In genomic region chr6:53220784-53221667, GRCm38 (mm10) we compare ENCODE assay signal across 10 mouse cellular contexts.
A peak's percentile ranks its signal among the peaks of the same experiment; 100 is the strongest.
DNase-seq lines count a peak whose midpoint lies in the region; ATAC-seq and TF ChIP-seq lines count a peak whose summit lies in the region.
"Had no signal": no experiment of that assay in that cellular context is flagged by ENCODE, and none has a peak within 500 bp of the region (broad histone marks: within the 10 kb centered on the region; RNA-seq: fewer than 3 reads in every experiment).

No protein-coding gene starts in this region.

- WGBS in embryonic facial prominence, embryonic 10.5 days: 82% methylated on average over 18 of the region's 18 CpGs
- 31% methylated on average over 18 of the region's 18 CpGs for WGBS in hindbrain, postnatal 0 days

- H3K9ac ChIP-seq in hindbrain, postnatal 0 days (replicated peaks; ENCODE audit: low read length): no peak overlapping the region
- H3K9ac ChIP-seq: liver, embryonic 14.5 days had no signal

- 0 out of 2 replicates have a peak overlapping the region, but pooled peaks have one; percentile 14 for H3K27ac ChIP-seq in embryonic facial prominence, embryonic 10.5 days (replicated peaks)
- no peak overlapping the region for H3K27ac ChIP-seq in hindbrain, postnatal 0 days
- H3K27ac ChIP-seq: liver, embryonic 14.5 days had no signal

- no peak overlapping the region for H3K4me3 ChIP-seq in embryonic facial prominence, embryonic 10.5 days
- H3K4me3 ChIP-seq in hindbrain, postnatal 0 days (ENCODE audit: low read length): no peak overlapping the region

- H3K9me3 ChIP-seq in embryonic facial prominence, embryonic 10.5 days: no peaks in the 10 kb centered on the region
- no peaks in the 10 kb centered on the region for H3K9me3 ChIP-seq in hindbrain, postnatal 0 days (ENCODE audit: low read length)

- no peaks in the 10 kb centered on the region for H3K36me3 ChIP-seq in embryonic facial prominence, embryonic 10.5 days (replicated peaks)
- H3K36me3 ChIP-seq in hindbrain, postnatal 0 days (ENCODE audit: insufficient read depth, low read length): no peaks in the 10 kb centered on the region

- H3K27me3 ChIP-seq in embryonic facial prominence, embryonic 10.5 days (replicated peaks; ENCODE audit: low read depth, poor library complexity, severe bottlenecking): no peaks in the 10 kb centered on the region
- H3K27me3 ChIP-seq in hindbrain, postnatal 0 days (ENCODE audit: insufficient read depth, low read length): no peaks in the 10 kb centered on the region

- TF ChIP-seq CTCF in hindbrain, postnatal 0 days (IDR thresholded peaks at IDR 0.05; ENCODE audit: low read depth): no peak

- peaks cover 27% of the 10 kb centered on the region for H3K4me1 ChIP-seq in embryonic facial prominence, embryonic 10.5 days
- H3K4me1 ChIP-seq in hindbrain, postnatal 0 days (ENCODE audit: insufficient read depth, low read length): no peaks in the 10 kb centered on the region

- no peak overlapping the region for H3K4me2 ChIP-seq in hindbrain, postnatal 0 days (ENCODE audit: low read depth, low read length)

- DNase-seq in adrenal gland, adult 2 months: peak; percentile 29
- no peak for DNase-seq in adrenal gland, adult 18-20 months (ENCODE audit: low spot score in 2 of 2)
- peak; percentile 4 for DNase-seq in adrenal gland, adult 8-10 months
- DNase-seq in embryonic facial prominence, embryonic 10.5 days (ENCODE audit: low spot score): no peak
- DNase-seq in hindbrain, postnatal 0 days (ENCODE audit: low spot score): peak; percentile 21
- no peak for DNase-seq in lung, postnatal 10 days
- DNase-seq in gastrocnemius, postnatal 4 days (ENCODE audit: low spot score in 2 of 2): no peak
- no peak for DNase-seq in kidney, adult 11 months
- DNase-seq: heart, postnatal 36 days had no signal

- ATAC-seq in hindbrain, postnatal 0 days: no peak

Comparison
In these comparisons a context has a peak if more than half of its experiments do, and no peak if none do; other contexts are left out.
1. DNase-seq: peak in adrenal gland, adult 2 months (single experiment), adrenal gland, adult 8-10 months (single experiment) and hindbrain, postnatal 0 days (single experiment); none in adrenal gland, adult 18-20 months (0 of 2), embryonic facial prominence, embryonic 10.5 days (single experiment), lung, postnatal 10 days (single experiment), gastrocnemius, postnatal 4 days (0 of 2) and kidney, adult 11 months (single experiment).